Mouse (Mus musculus) olfactory bulb, adult 2 months (tissue): ENCODE results near the gene Fancc.

Experiments used
- CTCF ChIP-seq: fragments of 200-500 bp; IDR thresholded peaks from 2 replicates; pipeline ENCODE4 v1.5.1; 2012; ENCODE audit warnings: low read depth, mild to moderate bottlenecking, low read length, moderate library complexity; ENCODE audit not compliant: insufficient read depth
- POLR2A ChIP-seq: fragments of 200-500 bp; IDR thresholded peaks from 2 replicates; pipeline ENCODE4 v1.6.1; 2012; ENCODE audit warnings: mild to moderate bottlenecking, low read depth, low read length, moderate library complexity; ENCODE audit not compliant: insufficient read depth

DNA sequence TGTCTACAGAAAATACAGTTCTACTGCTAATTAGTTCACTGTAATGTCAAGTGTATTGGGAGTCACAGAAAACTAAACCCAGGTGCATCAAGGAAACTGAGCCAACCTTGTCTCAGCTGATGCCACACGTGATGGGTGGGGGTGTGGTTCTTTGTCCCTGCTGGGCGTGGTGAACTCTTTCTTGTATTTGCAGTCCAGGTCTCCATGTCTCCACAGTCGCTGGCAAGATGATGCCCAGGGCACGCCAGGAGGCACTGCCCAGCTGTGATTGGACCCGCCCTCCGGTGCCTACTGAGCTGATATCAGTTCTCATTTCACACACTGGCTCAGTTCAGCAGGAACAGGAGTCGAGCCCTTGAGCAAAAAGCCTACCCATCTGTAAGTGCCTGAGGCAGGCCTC is 196.1 kb downstream of the Fancc start:
- TF ChIP-seq CTCF: no peak
- no peak for TF ChIP-seq POLR2A
